Mouse (Mus musculus) forebrain, embryonic 13.5 days (tissue): ENCODE results near the gene Aurkb. TPM values are rescaled to one million over a fixed set of nuclear protein-coding genes. Genes with fewer than 3 reads are reported as not detected.
A peak's percentile ranks its signal among the peaks of the same experiment; 100 is the strongest.

ENCODE experiments used
- ATAC-seq: fragments of 200-750 bp; cut with Nextera tagmentation; 2 replicates; pipeline ENCODE4 v1.8.0; 2017
- H3K27ac ChIP-seq: fragments of 300-500 bp; sonication (generic); 2 replicates; pipeline ENCODE4 v1.5.1; 2015; ENCODE audit warnings: inconsistent platforms, mild to moderate bottlenecking, moderate library complexity
- H3K27me3 ChIP-seq: fragments of 300-500 bp; sonication (generic); 2 replicates; pipeline ENCODE4 v1.6.1; 2015; ENCODE audit warnings: mild to moderate bottlenecking, inconsistent platforms
- H3K36me3 ChIP-seq: fragments of 300-500 bp; sonication (generic); 2 replicates; pipeline ENCODE4 v1.6.1; 2015; ENCODE audit warnings: mild to moderate bottlenecking, inconsistent platforms; ENCODE audit not compliant: poor library complexity, severe bottlenecking
- H3K4me1 ChIP-seq: fragments of 300-500 bp; sonication (generic); 2 replicates; pipeline ENCODE4 v1.6.1; 2015; ENCODE audit warnings: inconsistent platforms
- H3K4me2 ChIP-seq: fragments of 300-500 bp; sonication (generic); 2 replicates; pipeline ENCODE4 v1.6.1; 2015; ENCODE audit warnings: inconsistent platforms, mild to moderate bottlenecking, moderate library complexity
- H3K4me3 ChIP-seq: fragments of 300-500 bp; sonication (generic); 2 replicates; pipeline ENCODE4 v1.5.1; 2015; ENCODE audit warnings: mild to moderate bottlenecking, inconsistent platforms
- H3K9ac ChIP-seq: fragments of 300-500 bp; sonication (generic); 2 replicates; pipeline ENCODE4 v1.6.1; 2015; ENCODE audit warnings: mild to moderate bottlenecking, inconsistent platforms
- H3K9me3 ChIP-seq: fragments of 300-500 bp; sonication (generic); replicated peaks from 2 replicates; pipeline ENCODE4 v1.6.1; 2016; ENCODE audit warnings: inconsistent platforms
- WGBS: fragments of 180-500 bp; shearing (Covaris S2); methylation state at CpG from one replicate; pipeline ENCODE4 v1.1.7; 2015; 5-methylcytosine and 5-hydroxymethylcytosine counted together
- polyA plus RNA-seq: library from polyadenylated mRNA; unstranded; fragments of >200 nt; fragmentation: Nextera tagmentation; extraction: Ambion mirVana; gene quantifications from 2 replicates; pipeline ENCODE4 v1.2.1, GENCODE M21; 2015

Gene Aurkb
- polyA plus RNA-seq, 1 experiment from 2014 or later = 143 TPM

DNA sequence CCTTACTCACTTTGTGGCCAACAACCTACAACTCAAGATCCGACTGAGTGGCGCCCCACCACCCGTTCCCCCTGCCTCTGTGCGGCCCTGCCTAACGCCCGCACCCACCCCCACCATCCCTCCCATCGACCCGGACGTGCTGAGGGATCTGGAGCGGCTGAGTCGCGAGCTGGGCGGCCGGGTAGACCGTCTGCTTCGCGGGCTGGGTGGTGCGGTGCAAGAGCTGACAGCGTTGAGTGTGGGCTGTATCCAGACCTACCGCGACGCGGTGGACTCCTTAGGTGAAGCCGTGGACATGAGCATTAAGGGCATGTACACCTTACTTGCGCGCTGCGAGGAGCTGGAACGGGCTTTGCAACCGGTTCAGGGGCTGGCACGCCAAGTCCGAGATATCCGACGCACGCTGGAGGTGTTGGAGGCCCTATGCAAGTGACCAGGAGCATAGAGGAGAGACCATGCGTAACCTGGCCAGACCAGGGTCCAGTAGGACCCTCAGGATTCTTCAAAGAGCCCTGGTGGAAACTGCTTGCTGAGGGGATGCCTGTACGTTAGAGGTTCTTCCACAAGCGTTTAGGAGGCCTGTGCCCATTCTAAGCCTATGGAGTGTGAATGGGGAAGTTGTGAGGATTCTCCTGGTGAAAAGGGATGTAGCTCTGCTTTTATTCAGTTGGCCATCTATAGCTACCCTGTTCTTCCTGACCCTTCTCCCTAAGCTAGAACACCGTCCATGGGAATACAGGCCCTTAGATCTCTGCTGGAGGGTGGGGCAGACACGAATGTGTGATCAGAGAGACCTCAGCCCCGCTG lies 15.2 kb downstream of the Aurkb start:
- Histone ChIP-seq H3K27me3 (no peaks in the 10 kb centered on the region), H3K4me1 (peaks cover 44% of the 10 kb centered on the region), H3K36me3 (no peaks in the 10 kb centered on the region), H3K4me2 (peak overlapping the region; percentile 93), H3K9ac (peak overlapping the region; percentile 86), H3K9me3 (no peaks in the 10 kb centered on the region), H3K27ac (peak overlapping the region; percentile 90), H3K4me3 (peak overlapping the region; percentile 87)
- no peak; the same call in 1 of the 2 replicates for ATAC-seq
- 2% methylated on average over 38 of the region's 40 CpGs for WGBS

DNA sequence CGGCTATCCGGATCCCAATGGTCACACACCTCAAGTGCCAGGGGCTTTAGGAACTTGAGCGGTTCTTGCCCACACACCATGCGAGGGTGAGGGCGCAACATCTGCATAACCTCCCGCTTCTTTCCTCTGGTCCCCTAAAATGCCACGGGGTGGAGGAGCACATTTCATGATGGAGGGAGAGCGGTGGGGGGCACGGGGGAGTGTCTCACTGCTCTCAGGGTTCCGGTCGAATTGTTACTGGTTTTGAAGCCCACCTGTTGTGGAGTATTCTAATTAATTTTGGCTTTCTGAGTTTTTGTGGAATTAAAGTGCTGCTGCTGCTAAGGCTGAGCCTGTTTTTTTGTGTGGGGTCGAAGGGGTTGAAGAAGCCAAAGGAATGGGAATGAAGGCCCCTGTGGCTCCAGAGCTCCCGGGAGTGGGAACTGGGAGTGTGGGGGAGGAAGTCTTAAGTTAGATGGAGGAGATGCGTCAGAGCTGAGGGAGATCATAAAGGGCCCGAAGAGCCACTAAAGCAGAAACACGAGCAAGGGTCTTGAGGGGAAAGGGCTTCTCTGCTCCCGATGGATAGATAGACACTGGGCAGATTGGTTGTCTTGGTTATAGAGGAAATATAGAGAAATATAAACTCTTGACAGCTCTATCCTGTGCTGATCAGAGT lies 15.9 kb downstream of the Aurkb start:
- H3K4me3 ChIP-seq = peak overlapping the region; percentile 87
- H3K36me3 ChIP-seq = no peaks in the 10 kb centered on the region
- peak overlapping the region; percentile 86 for H3K9ac ChIP-seq
- H3K9me3 ChIP-seq = no peaks in the 10 kb centered on the region
- H3K27ac ChIP-seq = no peak overlapping the region
- no peak for ATAC-seq
- WGBS = 11% methylated on average over 17 of the region's 17 CpGs
- peak overlapping the region; percentile 93 for H3K4me2 ChIP-seq
- H3K27me3 ChIP-seq = no peaks in the 10 kb centered on the region
- H3K4me1 ChIP-seq = peaks cover 50% of the 10 kb centered on the region

DNA sequence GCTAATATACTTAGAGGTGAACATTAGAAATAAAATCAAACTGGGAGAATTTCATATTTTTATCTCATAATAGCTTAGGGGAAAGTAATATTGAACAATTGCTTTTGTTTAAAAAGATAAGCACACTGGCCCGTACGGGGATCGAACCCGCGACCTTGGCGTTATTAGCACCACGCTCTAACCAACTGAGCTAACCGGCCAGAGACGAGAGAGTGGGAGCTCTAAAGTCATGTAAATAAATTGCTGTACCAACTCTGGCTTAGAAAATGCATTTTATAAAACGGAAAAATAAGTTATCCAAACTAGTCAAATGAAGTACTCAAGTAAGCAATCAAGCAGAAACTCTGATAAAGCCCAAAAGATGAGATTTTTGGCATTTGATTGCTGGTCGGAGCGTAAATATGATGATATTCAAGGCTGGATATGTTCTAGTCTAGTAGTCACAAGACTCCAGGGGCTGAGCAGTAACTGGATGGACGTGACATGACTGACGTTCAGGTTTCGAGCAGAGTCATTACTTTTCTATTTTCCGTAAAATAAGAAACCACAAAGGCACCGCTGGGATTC lies 16.8 kb downstream of the Aurkb start:
- peak overlapping the region; percentile 76 for H3K4me2 ChIP-seq
- peak; percentile 0; the same call in 1 of the 2 replicates for ATAC-seq

DNA sequence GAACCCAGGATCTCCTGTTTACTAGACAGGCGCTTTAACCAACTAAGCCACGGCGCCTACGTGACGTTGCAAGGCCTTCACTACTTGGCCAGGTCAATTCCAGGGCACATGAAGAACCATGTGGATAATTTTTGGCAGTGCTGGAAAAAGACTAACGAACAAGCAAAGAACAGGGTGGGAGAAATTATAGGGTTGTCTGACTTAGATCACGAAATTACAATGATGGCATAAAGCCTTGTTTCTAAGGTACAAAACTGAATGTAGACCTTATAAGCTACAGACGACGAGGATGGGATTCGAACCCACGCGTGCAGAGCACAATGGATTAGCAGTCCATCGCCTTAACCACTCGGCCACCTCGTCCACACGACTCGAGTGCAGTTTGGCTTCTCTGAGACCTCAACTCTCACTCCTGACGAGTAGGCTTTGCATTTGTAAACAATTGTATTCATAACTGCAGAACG lies 17.3 kb downstream of the Aurkb start:
- H3K4me3 ChIP-seq = peak overlapping the region; percentile 73
- WGBS = under 1% methylated on average over 19 of the region's 19 CpGs
- no peaks in the 10 kb centered on the region for H3K27me3 ChIP-seq
- H3K36me3 ChIP-seq = no peaks in the 10 kb centered on the region
- H3K9ac ChIP-seq = no peak overlapping the region
- peaks cover 55% of the 10 kb centered on the region for H3K4me1 ChIP-seq
- H3K27ac ChIP-seq = peak overlapping the region; percentile 48
- peak overlapping the region; percentile 76 for H3K4me2 ChIP-seq
- H3K9me3 ChIP-seq = no peaks in the 10 kb centered on the region
- peak; percentile 46 for ATAC-seq

More for the DNA sequence above, 16.8 kb downstream of the Aurkb start:
- H3K4me3 ChIP-seq = peak overlapping the region; percentile 73
- under 1% methylated on average over 17 of the region's 17 CpGs for WGBS
- H3K36me3 ChIP-seq = no peaks in the 10 kb centered on the region
- H3K27ac ChIP-seq = peak overlapping the region; percentile 48
- no peaks in the 10 kb centered on the region for H3K27me3 ChIP-seq
- H3K9ac ChIP-seq = no peak overlapping the region
- peaks cover 55% of the 10 kb centered on the region for H3K4me1 ChIP-seq
- no peaks in the 10 kb centered on the region for H3K9me3 ChIP-seq

DNA sequence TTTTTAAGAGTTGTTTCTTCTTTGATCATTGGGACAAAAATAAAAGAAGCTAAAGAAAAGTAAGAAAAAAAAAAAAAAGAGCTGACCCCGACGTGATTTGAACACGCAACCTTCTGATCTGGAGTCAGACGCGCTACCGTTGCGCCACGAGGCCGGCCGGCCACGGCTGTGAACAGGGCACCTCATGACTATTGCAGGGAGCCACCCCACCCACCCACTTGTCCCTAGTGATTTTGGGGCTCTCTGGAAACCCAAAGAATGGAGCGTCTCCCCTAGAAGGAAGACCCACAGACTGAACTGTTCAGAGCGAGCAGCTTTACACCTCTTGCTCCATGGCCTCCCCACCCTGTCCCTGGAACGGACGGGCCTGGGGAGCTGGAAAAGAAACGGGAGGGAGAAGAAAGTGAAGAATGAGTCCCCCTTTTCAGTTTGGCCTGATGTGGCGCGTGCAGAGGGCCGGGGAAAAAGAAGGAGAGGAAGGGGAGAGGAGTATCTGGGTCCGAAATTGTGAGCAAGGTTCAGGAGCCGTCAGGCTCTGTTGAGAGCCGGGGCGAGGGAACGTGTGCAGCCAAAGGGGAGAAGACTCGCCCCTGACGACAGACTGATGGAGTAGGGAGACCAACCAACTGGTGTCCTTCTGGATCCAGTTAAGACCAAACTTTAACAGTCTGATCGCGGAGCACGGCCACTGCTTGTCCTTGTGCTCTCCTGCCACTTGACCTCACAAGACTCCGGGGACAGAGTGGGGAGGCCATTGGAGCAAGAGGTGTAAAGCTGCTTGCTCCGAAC lies 18.2 kb downstream of the Aurkb start:
- Histone ChIP-seq H3K36me3 (no peaks in the 10 kb centered on the region), H3K4me3 (peak overlapping the region; percentile 73), H3K27me3 (no peaks in the 10 kb centered on the region), H3K4me1 (peaks cover 47% of the 10 kb centered on the region), H3K4me2 (peak overlapping the region; percentile 76), H3K9me3 (no peaks in the 10 kb centered on the region), H3K9ac (peak overlapping the region; percentile 73), H3K27ac (peak overlapping the region; percentile 76)
- under 1% methylated on average over 31 of the region's 31 CpGs for WGBS
- peak; percentile 39 for ATAC-seq

DNA sequence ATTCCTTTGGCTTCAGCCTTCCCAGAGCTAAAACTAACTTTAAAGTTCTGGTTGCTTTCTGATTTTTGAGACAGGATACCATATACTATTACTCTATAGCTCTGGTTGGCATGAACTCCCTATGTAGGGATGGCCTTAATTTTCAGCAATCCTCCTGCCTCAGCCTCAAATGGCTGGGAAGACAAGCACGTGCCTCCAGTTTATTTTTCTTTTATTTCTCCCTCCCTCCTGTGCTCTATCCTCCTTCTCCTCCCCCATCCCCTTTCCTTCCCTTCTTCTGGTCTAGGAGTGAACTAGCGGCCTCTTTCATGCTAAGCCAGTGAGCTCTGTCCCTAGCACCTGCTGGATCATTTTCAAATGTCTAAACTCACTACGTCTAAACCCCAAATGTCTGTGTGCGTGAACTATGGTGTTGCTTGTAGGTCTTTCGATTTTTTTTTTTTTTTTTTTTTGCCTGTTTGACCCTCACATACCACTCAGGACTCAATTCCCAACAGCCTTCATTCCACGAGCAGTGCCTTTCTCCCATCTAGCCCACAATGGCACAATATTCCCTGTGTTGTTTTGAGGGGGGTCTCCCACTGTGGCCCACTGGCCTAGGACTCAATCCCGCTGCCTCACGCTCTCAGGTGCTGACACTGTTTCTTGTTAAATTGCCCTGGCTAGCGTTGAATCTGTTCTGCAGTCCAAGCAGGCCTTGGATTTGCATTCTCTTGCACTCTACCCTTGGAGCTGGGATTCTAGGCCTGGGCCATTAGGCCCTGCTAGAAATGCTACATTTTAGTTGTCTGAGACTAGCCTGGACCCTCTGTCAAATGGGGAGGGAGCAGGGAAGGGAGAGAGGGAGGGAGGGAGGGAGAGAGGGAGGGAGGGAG lies 19.0 kb downstream of the Aurkb start:
- Histone ChIP-seq H3K27ac (0 out of 2 replicates have a peak overlapping the region, but pooled peaks have one; percentile 76), H3K4me2 (peak overlapping the region; percentile 76), H3K4me3 (peak overlapping the region; percentile 73), H3K27me3 (no peaks in the 10 kb centered on the region), H3K4me1 (peaks cover 44% of the 10 kb centered on the region), H3K9me3 (no peaks in the 10 kb centered on the region), H3K9ac (peak overlapping the region; percentile 73), H3K36me3 (no peaks in the 10 kb centered on the region)
- no peak for ATAC-seq
- 45% methylated on average over 9 of the region's 9 CpGs for whole genome bisulfite sequencing

DNA sequence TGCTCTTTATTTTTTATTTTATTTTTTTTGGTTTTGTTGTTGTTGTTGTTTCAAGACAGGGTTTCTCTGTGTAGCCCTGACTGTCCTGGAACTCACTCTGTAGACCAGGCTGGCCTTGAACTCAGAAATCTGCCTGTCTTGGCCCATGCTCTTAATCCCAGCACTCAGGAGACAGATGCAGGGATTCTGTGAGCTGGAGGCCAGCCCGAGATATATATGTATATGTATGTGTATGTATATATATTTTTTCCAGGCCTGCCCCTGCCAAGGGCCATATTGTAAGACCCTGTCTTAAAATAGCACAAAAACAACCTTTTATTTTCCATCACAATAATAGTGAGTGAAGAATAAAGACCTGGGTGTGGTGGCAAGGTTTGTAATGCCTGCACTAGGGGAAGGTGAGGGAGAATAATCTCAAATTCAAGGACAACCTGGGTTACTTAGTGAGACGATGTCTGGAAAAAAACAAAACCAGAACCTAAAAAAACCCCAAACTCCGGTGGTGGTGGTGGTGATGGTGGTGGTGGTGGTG lies 20.0 kb downstream of the Aurkb start:
- Histone ChIP-seq H3K4me2 (peak overlapping the region; percentile 78), H3K4me1 (peaks cover 45% of the 10 kb centered on the region), H3K9me3 (no peaks in the 10 kb centered on the region), H3K4me3 (no peak overlapping the region), H3K27ac (no peak overlapping the region), H3K36me3 (no peaks in the 10 kb centered on the region), H3K9ac (no peak overlapping the region), H3K27me3 (no peaks in the 10 kb centered on the region)
- WGBS = 56% methylated on average over 3 of the region's 3 CpGs
- no peak for ATAC-seq

DNA sequence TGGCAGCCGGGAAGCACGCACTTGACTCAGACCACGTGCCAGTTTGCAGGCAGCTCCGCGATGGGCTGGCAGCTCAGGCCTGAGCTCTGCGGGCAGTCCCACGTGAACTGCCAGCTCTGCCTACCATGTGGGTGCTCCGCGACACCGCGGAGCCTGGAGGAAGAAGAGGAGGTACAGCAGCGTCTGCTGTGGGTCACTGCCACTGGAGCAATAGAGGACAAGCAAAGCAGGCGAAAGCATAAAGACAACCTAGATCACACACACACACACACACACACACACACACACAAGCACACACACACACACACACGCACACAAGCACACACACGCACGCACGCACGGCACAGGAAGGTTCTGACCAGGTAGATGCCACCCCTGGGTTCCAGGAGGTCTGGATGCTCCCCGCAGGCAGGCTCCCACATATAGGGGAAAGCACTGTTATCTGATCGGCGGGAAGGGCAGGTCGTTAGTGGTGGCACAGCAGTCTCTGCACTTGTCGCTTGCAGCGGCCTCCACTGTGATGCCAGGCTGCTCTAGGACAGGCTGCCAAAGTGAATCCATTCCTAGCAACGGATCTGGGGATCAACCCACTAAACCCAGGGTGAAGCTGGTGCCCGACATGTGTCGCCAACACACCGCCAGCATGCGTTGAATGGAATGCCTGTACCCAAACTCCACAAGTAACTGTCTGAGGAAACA lies 20.9 kb downstream of the Aurkb start:
- Histone ChIP-seq H3K27ac (peak overlapping the region; percentile 31; the same call in 1 of the 2 replicates), H3K9ac (peak overlapping the region; percentile 65), H3K4me3 (peak overlapping the region; percentile 45), H3K4me1 (peaks cover 41% of the 10 kb centered on the region), H3K27me3 (no peaks in the 10 kb centered on the region), H3K36me3 (no peaks in the 10 kb centered on the region), H3K9me3 (no peaks in the 10 kb centered on the region), H3K4me2 (peak overlapping the region; percentile 78)
- under 1% methylated on average over 24 of the region's 29 CpGs for WGBS
- no peak for ATAC-seq

DNA sequence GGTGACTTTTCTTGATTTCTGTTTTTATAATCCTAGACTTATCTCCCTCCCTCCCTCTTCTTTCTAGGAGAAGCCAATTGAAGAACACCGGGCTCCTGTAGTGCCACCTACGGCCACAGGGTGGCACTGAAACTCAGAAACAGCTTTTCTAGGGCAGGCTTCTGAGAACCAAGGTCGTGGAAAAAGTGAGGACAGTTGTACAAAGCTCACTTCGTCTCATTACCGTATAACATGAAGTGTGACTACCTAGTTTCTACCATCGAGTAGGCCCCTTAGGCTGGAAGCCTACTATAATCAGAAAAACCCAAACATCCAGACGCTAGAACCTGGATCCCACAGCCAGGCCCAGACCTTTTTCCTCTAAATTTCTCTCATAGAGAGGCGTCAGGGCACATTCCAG lies 21.5 kb downstream of the Aurkb start:
- WGBS = 7% methylated on average over 8 of the region's 8 CpGs
- H3K36me3 ChIP-seq = no peaks in the 10 kb centered on the region
- H3K27ac ChIP-seq = no peak overlapping the region
- H3K9me3 ChIP-seq = no peaks in the 10 kb centered on the region
- H3K27me3 ChIP-seq = no peaks in the 10 kb centered on the region
- peak overlapping the region; percentile 78 for H3K4me2 ChIP-seq
- no peak for ATAC-seq
- H3K4me1 ChIP-seq = peaks cover 41% of the 10 kb centered on the region
- peak overlapping the region; percentile 65 for H3K9ac ChIP-seq
- peak overlapping the region; percentile 45 for H3K4me3 ChIP-seq

DNA sequence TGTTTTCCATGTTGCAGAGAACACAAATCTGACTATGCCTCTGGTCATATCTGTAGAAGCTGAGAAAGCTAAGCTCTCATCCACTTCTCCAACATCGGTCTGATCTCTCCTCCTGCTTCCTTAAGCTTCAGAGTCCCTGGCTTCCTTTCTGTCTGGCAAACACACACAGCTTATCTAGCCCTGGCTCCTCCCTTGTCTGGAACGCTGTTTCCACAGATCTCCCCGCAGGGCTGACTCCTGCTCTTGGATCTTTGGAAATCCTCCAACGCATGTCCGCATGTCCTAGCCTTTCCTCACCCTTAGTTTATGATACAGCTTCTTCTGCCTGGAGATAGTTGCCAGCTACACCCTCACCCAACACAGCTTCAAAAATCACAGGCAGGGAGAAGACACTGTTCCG lies 22.2 kb downstream of the Aurkb start:
- Histone ChIP-seq H3K4me3 (no peak overlapping the region), H3K4me2 (no peak overlapping the region; the same call in 1 of the 2 replicates), H3K27ac (no peak overlapping the region), H3K36me3 (no peaks in the 10 kb centered on the region), H3K4me1 (peaks cover 44% of the 10 kb centered on the region), H3K9me3 (no peaks in the 10 kb centered on the region), H3K9ac (no peak overlapping the region), H3K27me3 (no peaks in the 10 kb centered on the region)
- ATAC-seq = no peak
- WGBS = 60% methylated on average over 6 of the region's 6 CpGs
